Mouse (Mus musculus) mature B cell (primary cell): ENCODE measurements around the gene Top1.

Source experiments
- in situ Hi-C: fragments of 300-500 bp; cut with MboI; formaldehyde crosslinking; loops from 2 replicates; pipeline ENCODE4 v1.14.3; 2019

Gene Top1

GRCm38 (mm10) chr2:160718811-160719210, 73.1 kb downstream of the Top1 start:
- in situ Hi-C loops, result no loop called here

- in situ Hi-C loops, result loop anchor here (10.0 kb wide), 1 partner anchor 152 kb away; the partner anchor contains the start of gene Zhx3
Observed at GRCm38 (mm10) chr2:160722714-160723113, 77.0 kb downstream of the Top1 start.

GRCm38 (mm10) chr2:160723613-160724375, 78.1 kb downstream of the Top1 start:
- in situ Hi-C loops, result loop anchor here (10.0 kb wide), 1 partner anchor 151 kb away; the partner anchor contains the start of gene Zhx3

GRCm38 (mm10) chr2:160724536-160724935, 78.8 kb downstream of the Top1 start:
- in situ Hi-C loops, result loop anchor here (10.0 kb wide), 1 partner anchor 150 kb away; the partner anchor contains the start of gene Zhx3

- in situ Hi-C loops, result loop anchor here (10.0 kb wide), 1 partner anchor 149 kb away; the partner anchor contains the start of gene Zhx3
Observed at GRCm38 (mm10) chr2:160725877-160726864, 80.5 kb downstream of the Top1 start.

GRCm38 (mm10) chr2:160728972-160729371, 83.3 kb downstream of the Top1 start:
- in situ Hi-C loops, result loop anchor here (10.0 kb wide), 1 partner anchor 146 kb away; the partner anchor contains the start of gene Zhx3

- in situ Hi-C loops, result loop anchor here (10.0 kb wide), 1 partner anchor 145 kb away; the partner anchor contains the start of gene Zhx3
Observed at GRCm38 (mm10) chr2:160729436-160729835, 83.7 kb downstream of the Top1 start.

- in situ Hi-C loops, result loop anchor here (10.0 kb wide), 1 partner anchor 145 kb away; the partner anchor contains the start of gene Zhx3
Observed at GRCm38 (mm10) chr2:160729851-160730796, 84.4 kb downstream of the Top1 start.

GRCm38 (mm10) chr2:160730797-160731116, 85.1 kb downstream of the Top1 start:
- in situ Hi-C loops, result no loop called here

GRCm38 (mm10) chr2:160731117-160731838, 85.6 kb downstream of the Top1 start, which contains the start of gene Plcg1:
TSS of gene Plcg1 (plus strand) at chr2:160731300.
- in situ Hi-C loops, result no loop called here

GRCm38 (mm10) chr2:160731839-160732261, 86.2 kb downstream of the Top1 start:
- in situ Hi-C loops, result no loop called here

GRCm38 (mm10) chr2:160732420-160732995, 86.8 kb downstream of the Top1 start:
- in situ Hi-C loops, result no loop called here

- in situ Hi-C loops, result no loop called here
Observed at GRCm38 (mm10) chr2:160733131-160733531, 87.4 kb downstream of the Top1 start.

GRCm38 (mm10) chr2:160734331-160734730, 88.6 kb downstream of the Top1 start:
- in situ Hi-C loops, result no loop called here

GRCm38 (mm10) chr2:160735706-160736310, 90.1 kb downstream of the Top1 start:
- in situ Hi-C loops, result no loop called here

GRCm38 (mm10) chr2:160736466-160736865, 90.8 kb downstream of the Top1 start:
- in situ Hi-C loops, result no loop called here

GRCm38 (mm10) chr2:160738354-160738753, 92.7 kb downstream of the Top1 start:
- in situ Hi-C loops, result no loop called here

GRCm38 (mm10) chr2:160739647-160740356, 94.1 kb downstream of the Top1 start:
- in situ Hi-C loops, result no loop called here
